Mouse (Mus musculus): ENCODE measurements around the gene Pla2g3.

DNA sequence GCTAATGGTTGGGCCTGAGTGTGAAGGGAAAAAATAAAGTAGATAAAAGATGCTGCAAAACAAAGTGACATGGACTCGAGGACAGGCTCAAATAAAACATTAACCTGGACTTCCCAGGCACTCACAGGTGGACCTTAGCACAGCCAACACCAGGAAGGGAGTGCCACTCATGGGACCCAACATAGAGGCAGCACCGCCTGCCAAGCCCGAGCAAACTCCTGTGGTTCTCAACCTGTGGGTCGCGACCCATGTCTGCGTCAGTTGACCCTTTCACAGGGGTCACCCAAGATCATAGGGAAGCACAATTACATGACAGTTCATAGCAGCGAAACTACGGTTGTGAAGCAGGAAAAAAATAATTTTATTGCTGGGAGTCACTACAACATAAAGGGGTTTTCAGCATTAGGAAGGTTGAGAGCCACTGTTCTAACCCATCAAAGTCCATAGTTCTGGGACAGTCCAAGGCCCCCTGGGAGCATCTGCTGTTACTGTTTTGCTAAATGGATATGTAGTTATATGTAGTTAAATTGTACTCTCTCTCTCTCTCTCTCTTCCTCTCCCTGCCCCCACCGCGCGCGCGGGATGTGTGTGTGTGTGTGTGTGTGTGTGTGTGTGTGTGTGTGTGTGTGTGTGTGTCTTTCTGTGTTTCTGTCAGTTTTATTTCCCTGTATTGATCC, 29.5 kb upstream of the Pla2g3 start:
- no peak for TF ChIP-seq TCF12 (IDR thresholded peaks at IDR 0.05; ENCODE audit: insufficient read depth, poor library complexity, severe bottlenecking)
- TF ChIP-seq POLR2A (IDR thresholded peaks at IDR 0.05; ENCODE audit: insufficient read length, low read depth), result no peak
- TF ChIP-seq USF1 (IDR thresholded peaks at IDR 0.05; ENCODE audit: low read depth), result no peak
- TF ChIP-seq MYOD1 (IDR thresholded peaks at IDR 0.05; ENCODE audit: control insufficient read depth in 1 of 3, insufficient read length in 2 of 3, low read depth in 2 of 3), result no peak
- no peak for TF ChIP-seq MAX (IDR thresholded peaks at IDR 0.05; ENCODE audit: low read depth)
- no peak for TF ChIP-seq TCF3 (IDR thresholded peaks at IDR 0.05; ENCODE audit: insufficient read length, low read depth)
- no peak for TF ChIP-seq MYOG (IDR thresholded peaks at IDR 0.05; ENCODE audit: control insufficient read depth in 1 of 3, insufficient read depth in 1 of 3, insufficient read length in 2 of 3, low read depth in 2 of 3)
- peak; percentile 41 for TF ChIP-seq POLR2AphosphoS2 (IDR thresholded peaks at IDR 0.05; ENCODE audit: insufficient read length, low read depth)
- no peak for TF ChIP-seq E2F4 (IDR thresholded peaks at IDR 0.05; ENCODE audit: insufficient read depth)
- TF ChIP-seq CEBPB (IDR thresholded peaks at IDR 0.05; ENCODE audit: insufficient read depth, poor library complexity, severe bottlenecking), result no peak
- TF ChIP-seq REST (IDR thresholded peaks at IDR 0.05; ENCODE audit: insufficient read depth, insufficient read length), result no peak
- TF ChIP-seq SRF (IDR thresholded peaks at IDR 0.05; ENCODE audit: control insufficient read depth, insufficient read length, low read depth), result no peak

All from myocyte (in vitro differentiated cells).